Mouse (Mus musculus): ENCODE results near the gene Tspoap1. TPM values are rescaled to one million over a fixed set of nuclear protein-coding genes. Genes with fewer than 3 reads are reported as not detected.

Gene Tspoap1
- polyA plus RNA-seq, 1 experiment from 2014 or later: 1.2 TPM

- Histone ChIP-seq H3K9ac (replicated peaks) (peak overlapping the region; percentile 94), H3K27ac (ENCODE audit: low read depth) (peak overlapping the region; percentile 99), H3K9me3 (ENCODE audit: low read length) (no peaks in the 10 kb centered on the region), H3K4me2 (ENCODE audit: low read depth, low read length) (peak overlapping the region; percentile 68), H3K36me3 (replicated peaks; ENCODE audit: insufficient read depth, low read length) (peaks cover 13% of the 10 kb centered on the region), H3K4me1 (ENCODE audit: insufficient read depth) (peaks cover 37% of the 10 kb centered on the region), H3K4me3 (ENCODE audit: low read depth, low read length) (peak overlapping the region; percentile 92), H3K27me3 (ENCODE audit: insufficient read depth, low read length) (peaks cover 8% of the 10 kb centered on the region; the same call in 1 of the 2 replicates)
- ATAC-seq: peak; percentile 20
- 25% methylated on average over 15 of the region's 15 CpGs for WGBS (ENCODE audit: insufficient replicate concordance)
- peak; percentile 79 for DNase-seq
- TF ChIP-seq EP300 (IDR thresholded peaks at IDR 0.05; ENCODE audit: low read depth) (no peak), CTCF (IDR thresholded peaks at IDR 0.05; ENCODE audit: low read depth) (peak; percentile 34)
These were observed 4.0 kb upstream of the Tspoap1 start for GRCm38 (mm10) chr11:87756251-87756820.

- H3K27ac ChIP-seq (ENCODE audit: low read depth): peak overlapping the region; percentile 99
- peaks cover 13% of the 10 kb centered on the region for H3K27me3 ChIP-seq (ENCODE audit: insufficient read depth, low read length)
- 37% methylated on average over 25 of the region's 25 CpGs for WGBS (ENCODE audit: insufficient replicate concordance)
- no peaks in the 10 kb centered on the region for H3K9me3 ChIP-seq (ENCODE audit: low read length)
- 0 out of 2 replicates have a peak, but pooled peaks have one; percentile 33 for TF ChIP-seq EP300 (IDR thresholded peaks at IDR 0.05; ENCODE audit: low read depth)
- no peak for TF ChIP-seq CTCF (IDR thresholded peaks at IDR 0.05; ENCODE audit: low read depth)
- H3K4me2 ChIP-seq (ENCODE audit: low read depth, low read length): peak overlapping the region; percentile 68
- peaks cover 27% of the 10 kb centered on the region for H3K4me1 ChIP-seq (ENCODE audit: insufficient read depth)
- DNase-seq (peak; percentile 44), ATAC-seq (no peak)
- peak overlapping the region; percentile 94 for H3K9ac ChIP-seq (replicated peaks)
- H3K36me3 ChIP-seq (replicated peaks; ENCODE audit: insufficient read depth, low read length): peaks cover 13% of the 10 kb centered on the region
- peak overlapping the region; percentile 92 for H3K4me3 ChIP-seq (ENCODE audit: low read depth, low read length)
These were observed 3.1 kb upstream of the Tspoap1 start for GRCm38 (mm10) chr11:87757001-87757954.

- H3K9ac ChIP-seq (replicated peaks): peak overlapping the region; percentile 26; the same call in 1 of the 2 replicates
- H3K4me3 ChIP-seq (ENCODE audit: low read depth, low read length): peak overlapping the region; percentile 92
- peaks cover 17% of the 10 kb centered on the region for H3K4me1 ChIP-seq (ENCODE audit: insufficient read depth)
- peak overlapping the region; percentile 99; the same call in 1 of the 2 replicates for H3K27ac ChIP-seq (ENCODE audit: low read depth)
- DNase-seq (peak; percentile 37), ATAC-seq (0 out of 2 replicates have a peak, but pooled peaks have one; percentile 6)
- peaks cover 24% of the 10 kb centered on the region for H3K27me3 ChIP-seq (ENCODE audit: insufficient read depth, low read length)
- no peaks in the 10 kb centered on the region for H3K9me3 ChIP-seq (ENCODE audit: low read length)
- 45% methylated on average over 7 of the region's 7 CpGs for WGBS (ENCODE audit: insufficient replicate concordance)
- H3K4me2 ChIP-seq (ENCODE audit: low read depth, low read length): peak overlapping the region; percentile 68
- no peak for TF ChIP-seq CTCF (IDR thresholded peaks at IDR 0.05; ENCODE audit: low read depth)
- no peak for TF ChIP-seq EP300 (IDR thresholded peaks at IDR 0.05; ENCODE audit: low read depth)
- peaks cover 13% of the 10 kb centered on the region for H3K36me3 ChIP-seq (replicated peaks; ENCODE audit: insufficient read depth, low read length)
These were observed 2.0 kb upstream of the Tspoap1 start for GRCm38 (mm10) chr11:87758161-87758911.

- DNase-seq: no peak
- Histone ChIP-seq H3K27ac (ENCODE audit: low read depth) (peak overlapping the region; percentile 99; the same call in 1 of the 2 replicates), H3K4me2 (ENCODE audit: low read depth, low read length) (no peak overlapping the region), H3K36me3 (replicated peaks; ENCODE audit: insufficient read depth, low read length) (peaks cover 13% of the 10 kb centered on the region), H3K9ac (replicated peaks) (no peak overlapping the region), H3K4me1 (ENCODE audit: insufficient read depth) (peaks cover 14% of the 10 kb centered on the region), H3K4me3 (ENCODE audit: low read depth, low read length) (no peak overlapping the region), H3K9me3 (ENCODE audit: low read length) (no peaks in the 10 kb centered on the region), H3K27me3 (ENCODE audit: insufficient read depth, low read length) (peaks cover 31% of the 10 kb centered on the region)
- 32% methylated on average over 4 of the region's 4 CpGs for WGBS (ENCODE audit: insufficient replicate concordance)
- peak; percentile 22 for ATAC-seq
- TF ChIP-seq EP300 (IDR thresholded peaks at IDR 0.05; ENCODE audit: low read depth) (peak; percentile 37; the same call in 1 of the 2 replicates), CTCF (IDR thresholded peaks at IDR 0.05; ENCODE audit: low read depth) (no peak)
These were observed 1.3 kb upstream of the Tspoap1 start for GRCm38 (mm10) chr11:87758957-87759608.

- WGBS (ENCODE audit: insufficient replicate concordance): 1% methylated on average over 3 of the region's 3 CpGs
- Histone ChIP-seq H3K4me1 (ENCODE audit: insufficient read depth) (peaks cover 13% of the 10 kb centered on the region), H3K9me3 (ENCODE audit: low read length) (no peaks in the 10 kb centered on the region), H3K9ac (replicated peaks) (no peak overlapping the region; the same call in 1 of the 2 replicates), H3K27ac (ENCODE audit: low read depth) (no peak overlapping the region), H3K4me3 (ENCODE audit: low read depth, low read length) (no peak overlapping the region), H3K36me3 (replicated peaks; ENCODE audit: insufficient read depth, low read length) (peaks cover 13% of the 10 kb centered on the region), H3K27me3 (ENCODE audit: insufficient read depth, low read length) (peaks cover 36% of the 10 kb centered on the region), H3K4me2 (ENCODE audit: low read depth, low read length) (no peak overlapping the region)
- DNase-seq (peak; percentile 75), ATAC-seq (peak; percentile 16)
- TF ChIP-seq CTCF (IDR thresholded peaks at IDR 0.05; ENCODE audit: low read depth) (peak; percentile 69), EP300 (IDR thresholded peaks at IDR 0.05; ENCODE audit: low read depth) (no peak)
These were observed 734 bp upstream of the Tspoap1 start for GRCm38 (mm10) chr11:87759609-87760005.

Data from liver, postnatal 0 days (tissue).